Mouse (Mus musculus): ENCODE measurements at regions not wholly inside any gene's neighbourhood (a gene's known extent, or its start where the extent isn't known, plus 50 kb on each side); places are given as distances from the start of the nearest gene placed in this dataset.
A peak's percentile ranks its signal among the peaks of the same experiment; 100 is the strongest.

DNA sequence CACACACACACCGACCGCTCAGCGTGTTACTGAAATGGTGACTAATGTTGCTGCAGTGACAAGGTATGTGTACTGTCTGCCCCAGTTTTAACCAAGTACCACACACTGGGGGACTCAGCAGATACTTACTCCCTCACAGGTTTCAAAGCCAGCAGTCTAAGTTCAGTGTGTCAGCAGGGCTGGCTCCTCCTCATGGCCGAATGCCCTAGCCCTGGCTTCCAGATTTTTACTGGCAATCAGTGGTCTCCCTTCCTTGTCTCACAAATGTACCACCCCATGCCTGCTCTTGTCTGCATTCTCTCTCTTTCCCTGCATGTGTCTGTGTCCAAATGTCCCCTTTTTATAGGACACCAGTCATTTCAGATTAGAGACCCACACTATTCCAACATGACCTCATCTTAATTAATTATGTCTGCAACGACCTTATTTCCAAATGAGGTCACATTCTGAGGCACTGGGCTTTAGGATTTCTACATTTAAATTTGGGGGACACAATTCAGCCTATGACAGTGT, 114.7 kb downstream of the Uri1 start:
- no peak for DNase-seq (ENCODE audit: low read depth, low spot score)

- DNase-seq (ENCODE audit: low read depth, low spot score): no peak
Observed at GRCm38 (mm10) chr7:37893885-37894284, 120.4 kb upstream of the Zfp536 start.

GRCm38 (mm10) chr7:37874382-37874781, 100.9 kb upstream of the Zfp536 start:
- DNase-seq (ENCODE audit: low read depth, low spot score): no peak

- DNase-seq (ENCODE audit: low read depth, low spot score): no peak
Observed at GRCm38 (mm10) chr7:37870956-37871355, 97.5 kb upstream of the Zfp536 start.

DNA sequence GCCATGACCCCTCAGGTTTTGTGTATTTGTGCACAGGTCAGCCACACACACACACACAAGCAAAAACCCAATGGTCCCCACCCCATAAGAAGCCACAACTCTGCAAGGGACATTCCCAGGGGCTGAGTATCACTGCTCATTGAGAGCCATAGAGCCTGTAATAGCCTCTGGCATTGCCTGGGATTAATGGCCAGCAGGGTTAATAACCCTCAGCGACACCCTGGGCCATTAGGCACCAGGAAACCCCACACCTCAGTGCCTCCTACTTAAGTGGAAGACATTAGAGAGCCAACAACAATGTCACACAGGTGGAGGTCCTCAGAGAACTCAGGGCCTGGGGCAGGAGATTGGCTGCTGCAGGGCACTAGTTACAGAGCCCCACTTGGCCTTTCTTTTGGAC, 93.0 kb upstream of the Zfp536 start:
- DNase-seq (ENCODE audit: low read depth, low spot score): no peak

DNA sequence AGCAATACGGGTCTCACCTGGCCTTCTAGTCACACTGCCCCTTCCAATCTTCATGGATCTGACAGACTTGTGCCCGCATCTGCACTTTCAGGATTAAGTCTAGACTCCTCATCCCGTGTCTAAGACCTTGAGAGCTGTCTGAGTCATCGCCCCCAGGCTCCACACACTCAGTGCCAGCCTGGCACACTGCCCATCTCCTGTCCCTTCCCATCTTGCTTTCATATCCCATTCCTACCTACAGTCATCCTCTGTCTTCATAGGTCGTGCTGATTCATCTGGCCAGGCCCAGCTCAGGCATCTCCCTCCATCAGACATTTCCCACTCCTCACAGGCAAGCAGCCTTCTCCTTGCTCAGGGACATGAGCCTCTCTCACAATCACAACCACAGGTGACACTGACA, 78.0 kb upstream of the Zfp536 start:
- no peak for DNase-seq (ENCODE audit: low read depth, low spot score)

DNA sequence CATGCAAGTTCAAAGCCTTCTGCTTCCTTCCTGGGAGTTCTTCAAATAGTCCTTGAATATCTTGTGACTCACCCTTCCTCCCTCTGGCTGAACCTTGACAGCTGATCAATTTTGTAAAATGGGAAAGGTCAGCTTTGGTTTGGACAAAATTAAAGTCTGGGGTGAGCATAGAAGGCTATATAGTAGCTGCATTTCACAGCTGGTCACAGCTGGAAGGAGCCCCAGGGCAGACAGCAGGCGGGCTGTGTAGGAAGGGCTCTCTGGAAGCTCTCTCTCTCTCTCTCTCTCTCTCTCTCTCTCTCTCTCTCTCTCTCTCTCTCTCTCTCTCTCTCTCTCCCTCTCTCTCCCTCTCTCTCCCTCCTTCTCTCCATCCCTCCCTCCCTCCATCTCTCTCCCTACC, 71.8 kb upstream of the Zfp536 start:
- DNase-seq (ENCODE audit: low read depth, low spot score): no peak

DNA sequence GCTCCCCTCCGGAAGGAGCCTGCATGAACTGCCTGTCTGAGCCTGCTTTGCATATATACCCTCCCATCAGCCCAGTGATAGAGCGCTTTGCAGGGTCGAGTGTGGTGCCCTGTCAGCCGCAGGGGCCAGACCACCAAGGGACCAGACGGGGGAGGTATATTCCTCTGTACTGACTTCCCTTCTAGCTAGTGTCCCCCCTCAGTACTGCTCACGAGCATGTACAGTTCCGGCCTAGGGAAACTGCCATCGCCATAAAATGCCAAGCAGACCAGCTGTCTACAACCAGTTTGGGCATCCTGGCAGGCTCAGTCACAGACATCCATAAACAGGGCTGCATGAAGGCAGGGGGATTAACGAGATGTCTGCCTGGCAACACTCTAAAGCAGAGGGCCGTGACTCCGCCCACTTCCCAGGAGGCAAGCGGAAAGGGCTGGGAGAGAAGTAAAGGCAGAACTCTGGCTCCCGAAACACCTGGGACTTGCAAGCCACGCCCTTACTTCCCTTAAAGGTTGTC, 68.6 kb upstream of the Zfp536 start:
- DNase-seq (ENCODE audit: low read depth, low spot score): no peak

DNA sequence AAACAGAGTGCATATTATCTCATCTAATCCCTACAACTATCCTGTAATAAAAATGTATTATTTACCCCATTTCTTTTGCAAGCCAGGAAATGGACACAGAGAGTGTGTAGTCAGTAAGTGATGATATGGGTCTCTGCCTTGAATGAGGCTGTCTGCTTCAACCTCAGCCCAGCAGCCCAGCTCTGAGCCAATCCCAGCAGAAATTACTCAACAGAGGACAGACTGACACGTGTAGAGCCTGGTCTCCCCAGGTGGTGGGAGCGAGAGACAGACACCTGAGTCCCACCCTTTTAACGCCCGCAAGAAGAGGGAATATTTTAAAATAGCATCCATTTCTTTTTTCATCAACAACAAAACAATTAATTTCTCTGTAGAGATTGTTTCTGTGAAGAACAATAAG, 68.1 kb upstream of the Zfp536 start:
- no peak for DNase-seq (ENCODE audit: low read depth, low spot score)

- peak; percentile 13 for DNase-seq (ENCODE audit: low read depth, low spot score)
Observed at GRCm38 (mm10) chr7:37837883-37838282, 64.4 kb upstream of the Zfp536 start.

- no peak for DNase-seq (ENCODE audit: low read depth, low spot score)
Observed at GRCm38 (mm10) chr7:37837372-37837771, 63.9 kb upstream of the Zfp536 start.

DNA sequence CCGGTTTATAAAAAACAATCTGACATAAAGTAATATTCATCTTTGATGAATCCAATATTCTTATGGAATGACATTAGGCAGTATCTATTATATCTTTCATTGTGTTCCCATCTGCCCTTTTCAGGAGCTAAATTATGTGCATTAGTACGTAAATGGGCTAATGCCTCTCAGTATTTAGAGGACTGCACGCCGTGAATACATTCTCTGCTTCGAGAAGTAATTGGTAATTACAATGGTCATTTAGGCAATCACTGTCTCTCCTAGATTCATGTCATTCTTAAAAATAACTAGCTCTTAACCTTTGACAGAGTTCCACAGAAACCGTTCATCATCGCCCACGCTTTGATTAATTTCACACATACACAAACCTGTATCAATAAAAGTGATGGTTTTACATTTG, 60.0 kb upstream of the Zfp536 start:
- DNase-seq (ENCODE audit: low read depth, low spot score): no peak

- no peak for DNase-seq (ENCODE audit: low read depth, low spot score)
Observed at GRCm38 (mm10) chr7:37832322-37832721, 58.9 kb upstream of the Zfp536 start.

GRCm38 (mm10) chr7:37825766-37826165, 52.3 kb upstream of the Zfp536 start:
- no peak for DNase-seq (ENCODE audit: low read depth, low spot score)
